Mouse (Mus musculus): ENCODE data around the gene Cep104. TPM values are rescaled to one million over a fixed set of nuclear protein-coding genes. Genes with fewer than 3 reads are reported as not detected.
A peak's percentile ranks its signal among the peaks of the same experiment; 100 is the strongest.

Cep104 gene
- polyA plus RNA-seq, 1 experiment from 2014 or later = 11.6 TPM

- H3K4me3 ChIP-seq = peak within 1 kb of the TSS; percentile 87
- H3K27me3 ChIP-seq = peaks cover 17% of the 10 kb centered on the region; the same call in 1 of the 2 replicates
- H3K36me3 ChIP-seq = peaks cover 23% of the 10 kb centered on the region
- peak within 1 kb of the TSS; percentile 94 for H3K27ac ChIP-seq
- WGBS = 2% methylated on average over 50 of the region's 67 CpGs
- H3K9ac ChIP-seq = peak within 1 kb of the TSS; percentile 94
- ATAC-seq (replicated peaks; ENCODE audit: insufficient number of reproducible peaks, insufficient read depth, low FRiP score, low read depth) = peak; percentile 95
- peaks cover 12% of the 10 kb centered on the region for H3K4me1 ChIP-seq (replicated peaks)
- H3K4me2 ChIP-seq = peak within 1 kb of the TSS; percentile 89
- no peaks in the 10 kb centered on the region for H3K9me3 ChIP-seq (replicated peaks)
Measured at GRCm38 (mm10) chr4:153956569-153957405, 18.2 kb upstream of the Cep104 start, which contains the start of gene A430005L14Rik. TSS of gene A430005L14Rik (plus strand) at chr4:153957237.

GRCm38 (mm10) chr4:153957444-153958250 is 17.3 kb upstream of the Cep104 start:
- Histone ChIP-seq H3K4me1 (replicated peaks) (peaks cover 12% of the 10 kb centered on the region), H3K4me3 (peak overlapping the region; percentile 87), H3K27me3 (peaks cover 9% of the 10 kb centered on the region; the same call in 1 of the 2 replicates), H3K4me2 (peak overlapping the region; percentile 89), H3K36me3 (peaks cover 31% of the 10 kb centered on the region), H3K27ac (peak overlapping the region; percentile 94), H3K9me3 (replicated peaks) (no peaks in the 10 kb centered on the region), H3K9ac (peak overlapping the region; percentile 94)
- ATAC-seq (replicated peaks; ENCODE audit: insufficient number of reproducible peaks, insufficient read depth, low FRiP score, low read depth) = no peak; the same call in 1 of the 2 replicates
- WGBS = under 1% methylated on average over 37 of the region's 37 CpGs

- Histone ChIP-seq H3K27ac (no peak overlapping the region), H3K4me1 (replicated peaks) (peaks cover 12% of the 10 kb centered on the region), H3K4me2 (no peak overlapping the region), H3K9me3 (replicated peaks) (no peaks in the 10 kb centered on the region), H3K36me3 (peaks cover 45% of the 10 kb centered on the region), H3K9ac (no peak overlapping the region), H3K27me3 (no peaks in the 10 kb centered on the region), H3K4me3 (no peak overlapping the region)
- no peak for ATAC-seq (replicated peaks; ENCODE audit: insufficient number of reproducible peaks, insufficient read depth, low FRiP score, low read depth)
- WGBS = 82% methylated on average over 7 of the region's 7 CpGs
Measured at GRCm38 (mm10) chr4:153962631-153963030, 12.4 kb upstream of the Cep104 start.

GRCm38 (mm10) chr4:153966651-153967050 is 8.3 kb upstream of the Cep104 start:
- H3K27ac ChIP-seq = no peak overlapping the region
- H3K4me3 ChIP-seq = no peak overlapping the region
- H3K9me3 ChIP-seq (replicated peaks) = no peaks in the 10 kb centered on the region
- H3K4me1 ChIP-seq (replicated peaks) = no peaks in the 10 kb centered on the region
- no peak overlapping the region for H3K4me2 ChIP-seq
- 84% methylated on average over 5 of the region's 5 CpGs for WGBS
- no peaks in the 10 kb centered on the region for H3K27me3 ChIP-seq
- H3K36me3 ChIP-seq = peaks cover 36% of the 10 kb centered on the region
- no peak for ATAC-seq (replicated peaks; ENCODE audit: insufficient number of reproducible peaks, insufficient read depth, low FRiP score, low read depth)
- H3K9ac ChIP-seq = no peak overlapping the region

- Histone ChIP-seq H3K9me3 (replicated peaks) (no peaks in the 10 kb centered on the region), H3K4me3 (no peak overlapping the region), H3K36me3 (peaks cover 29% of the 10 kb centered on the region), H3K27ac (no peak overlapping the region), H3K9ac (no peak overlapping the region), H3K4me1 (replicated peaks) (no peaks in the 10 kb centered on the region), H3K27me3 (no peaks in the 10 kb centered on the region), H3K4me2 (no peak overlapping the region)
- ATAC-seq (replicated peaks; ENCODE audit: insufficient number of reproducible peaks, insufficient read depth, low FRiP score, low read depth) = no peak
- 85% methylated on average over 2 of the region's 2 CpGs for WGBS
Measured at GRCm38 (mm10) chr4:153967556-153967955, 7.4 kb upstream of the Cep104 start.

GRCm38 (mm10) chr4:153968063-153968462 is 6.9 kb upstream of the Cep104 start:
- ATAC-seq (replicated peaks; ENCODE audit: insufficient number of reproducible peaks, insufficient read depth, low FRiP score, low read depth) = no peak
- Histone ChIP-seq H3K27ac (no peak overlapping the region), H3K27me3 (no peaks in the 10 kb centered on the region), H3K4me1 (replicated peaks) (no peaks in the 10 kb centered on the region), H3K4me3 (no peak overlapping the region), H3K36me3 (peaks cover 28% of the 10 kb centered on the region), H3K9ac (no peak overlapping the region), H3K9me3 (replicated peaks) (no peaks in the 10 kb centered on the region), H3K4me2 (no peak overlapping the region)
- WGBS = 76% methylated on average over 2 of the region's 2 CpGs

- 1% methylated on average over 33 of the region's 33 CpGs for WGBS
- Histone ChIP-seq H3K27me3 (no peaks in the 10 kb centered on the region), H3K9me3 (replicated peaks) (no peaks in the 10 kb centered on the region), H3K4me2 (peak overlapping the region; percentile 93), H3K9ac (peak overlapping the region; percentile 87), H3K4me3 (peak overlapping the region; percentile 99), H3K36me3 (peaks cover 23% of the 10 kb centered on the region), H3K4me1 (replicated peaks) (peaks cover 15% of the 10 kb centered on the region), H3K27ac (peak overlapping the region; percentile 35; the same call in 1 of the 2 replicates)
- ATAC-seq (replicated peaks; ENCODE audit: insufficient number of reproducible peaks, insufficient read depth, low FRiP score, low read depth) = peak; percentile 47; the same call in 1 of the 2 replicates
Measured at GRCm38 (mm10) chr4:153975292-153975662, 283 bp downstream of the Cep104 start.

GRCm38 (mm10) chr4:153975768-153976167 is 774 bp downstream of the Cep104 start:
- Histone ChIP-seq H3K36me3 (peaks cover 21% of the 10 kb centered on the region), H3K9me3 (replicated peaks) (no peaks in the 10 kb centered on the region)
- 38% methylated on average over 6 of the region's 6 CpGs for WGBS

GRCm38 (mm10) chr4:153979243-153979642 is 4.2 kb downstream of the Cep104 start:
- Histone ChIP-seq H3K4me2 (no peak overlapping the region), H3K4me3 (no peak overlapping the region), H3K9ac (no peak overlapping the region), H3K9me3 (replicated peaks) (no peaks in the 10 kb centered on the region), H3K36me3 (peaks cover 42% of the 10 kb centered on the region), H3K4me1 (replicated peaks) (peaks cover 15% of the 10 kb centered on the region), H3K27me3 (no peaks in the 10 kb centered on the region), H3K27ac (no peak overlapping the region)
- 84% methylated on average over 10 of the region's 10 CpGs for WGBS
- ATAC-seq (replicated peaks; ENCODE audit: insufficient number of reproducible peaks, insufficient read depth, low FRiP score, low read depth) = no peak

More at GRCm38 (mm10) chr4:153975768-153976167, 774 bp downstream of the Cep104 start:
- Histone ChIP-seq H3K4me2 (peak overlapping the region; percentile 93), H3K4me3 (peak overlapping the region; percentile 99), H3K27me3 (no peaks in the 10 kb centered on the region), H3K9ac (peak overlapping the region; percentile 87; the same call in 1 of the 2 replicates), H3K4me1 (replicated peaks) (peaks cover 15% of the 10 kb centered on the region), H3K27ac (no peak overlapping the region)
- ATAC-seq (replicated peaks; ENCODE audit: insufficient number of reproducible peaks, insufficient read depth, low FRiP score, low read depth) = no peak

GRCm38 (mm10) chr4:153980470-153980869 is 5.5 kb downstream of the Cep104 start:
- Histone ChIP-seq H3K9ac (no peak overlapping the region), H3K4me3 (no peak overlapping the region), H3K9me3 (replicated peaks) (no peaks in the 10 kb centered on the region), H3K27me3 (no peaks in the 10 kb centered on the region), H3K4me1 (replicated peaks) (peaks cover 15% of the 10 kb centered on the region), H3K27ac (no peak overlapping the region), H3K36me3 (peaks cover 54% of the 10 kb centered on the region), H3K4me2 (no peak overlapping the region)
- ATAC-seq (replicated peaks; ENCODE audit: insufficient number of reproducible peaks, insufficient read depth, low FRiP score, low read depth) = no peak
- 91% methylated on average over 11 of the region's 11 CpGs for WGBS

GRCm38 (mm10) chr4:153992715-153993114 is 17.7 kb downstream of the Cep104 start:
- H3K9ac ChIP-seq = no peak overlapping the region
- H3K4me2 ChIP-seq = no peak overlapping the region
- no peak overlapping the region for H3K4me3 ChIP-seq
- no peaks in the 10 kb centered on the region for H3K4me1 ChIP-seq (replicated peaks)
- no peaks in the 10 kb centered on the region for H3K27me3 ChIP-seq
- no peak for ATAC-seq (replicated peaks; ENCODE audit: insufficient number of reproducible peaks, insufficient read depth, low FRiP score, low read depth)
- H3K27ac ChIP-seq = no peak overlapping the region
- H3K9me3 ChIP-seq (replicated peaks) = no peaks in the 10 kb centered on the region
- WGBS = 84% methylated on average over 10 of the region's 10 CpGs
- peaks cover 80% of the 10 kb centered on the region for H3K36me3 ChIP-seq
